Mouse (Mus musculus): Measurements from ENCODE around the gene Ctrc. TPM values are rescaled to one million over a fixed set of nuclear protein-coding genes. Genes with fewer than 3 reads are reported as not detected.
A peak's percentile ranks its signal among the peaks of the same experiment; 100 is the strongest.

Gene Ctrc
- polyA plus RNA-seq, 1 experiment from 2014 or later, result not detected

DNA sequence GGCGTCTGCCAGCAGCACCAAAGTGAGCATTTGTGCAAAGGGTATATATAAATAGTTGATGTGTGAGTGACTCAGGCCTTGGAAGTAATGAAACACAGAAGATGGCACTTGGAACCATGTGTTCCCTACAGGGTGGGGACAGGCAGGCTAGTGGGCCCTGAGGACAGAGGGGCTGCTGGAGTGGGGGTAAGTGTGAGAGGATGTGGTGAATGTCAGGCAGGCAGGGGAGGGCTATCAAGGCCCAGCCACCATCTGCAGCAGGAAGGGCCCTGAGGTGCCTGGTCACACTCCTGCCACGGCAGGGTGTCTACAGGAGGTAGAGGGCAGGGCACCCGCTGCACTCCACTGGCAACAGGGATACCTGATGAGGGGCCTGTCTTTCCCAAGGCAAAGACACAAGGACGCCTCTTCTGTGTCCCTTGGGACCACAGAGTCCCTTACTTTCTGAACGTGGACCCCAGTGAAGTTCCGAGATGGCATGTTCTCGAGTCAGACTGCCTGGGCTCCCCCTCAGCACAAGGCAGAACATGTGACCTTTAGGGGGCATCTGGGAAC lies 17.6 kb upstream of the Ctrc start:
- Histone ChIP-seq H3K36me3 (ENCODE audit: control insufficient read depth, insufficient read depth) (peaks cover 7% of the 10 kb centered on the region), H3K4me1 (ENCODE audit: control insufficient read depth, low read depth, low read length) (no peaks in the 10 kb centered on the region), H3K9ac (ENCODE audit: low read depth, low read length) (no peak overlapping the region), H3K9me3 (replicated peaks; ENCODE audit: control insufficient read depth, low read length) (no peaks in the 10 kb centered on the region), H3K4me2 (ENCODE audit: low read depth, low read length) (no peak overlapping the region), H3K4me3 (ENCODE audit: low read depth, low read length) (no peak overlapping the region), H3K27me3 (ENCODE audit: control insufficient read depth, insufficient read depth, low read depth, low read length) (no peaks in the 10 kb centered on the region), H3K27ac (ENCODE audit: low read length) (no peak overlapping the region)
- 72% methylated on average over 7 of the region's 7 CpGs for WGBS (ENCODE audit: insufficient replicate concordance)
- ATAC-seq (ENCODE audit: low read depth), result no peak

DNA sequence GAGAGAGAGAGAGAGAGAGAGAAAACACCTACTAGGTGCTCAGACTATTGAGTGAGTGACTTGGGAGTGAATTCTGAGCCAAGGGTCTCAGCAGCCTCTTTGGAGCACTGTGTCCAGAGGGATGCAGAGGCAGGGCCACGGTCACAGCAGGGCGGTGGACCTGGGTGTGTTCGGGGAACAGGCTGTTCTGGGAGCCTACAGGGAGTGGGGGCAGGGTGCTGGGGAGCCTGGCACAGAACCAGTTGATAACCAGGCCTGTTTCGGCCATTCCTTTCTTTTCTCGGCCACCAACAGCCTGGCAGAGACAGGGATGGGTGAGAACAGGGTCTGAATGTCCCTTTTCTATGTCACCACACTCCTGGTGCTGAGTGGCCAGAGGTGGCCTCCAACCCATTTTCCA lies 16.7 kb upstream of the Ctrc start:
- no peak overlapping the region for H3K4me2 ChIP-seq (ENCODE audit: low read depth, low read length)
- H3K4me3 ChIP-seq (ENCODE audit: low read depth, low read length), result no peak overlapping the region
- H3K27me3 ChIP-seq (ENCODE audit: control insufficient read depth, insufficient read depth, low read depth, low read length), result no peaks in the 10 kb centered on the region
- no peak for ATAC-seq (ENCODE audit: low read depth)
- 76% methylated on average over 5 of the region's 5 CpGs for WGBS (ENCODE audit: insufficient replicate concordance)
- H3K9ac ChIP-seq (ENCODE audit: low read depth, low read length), result no peak overlapping the region
- H3K36me3 ChIP-seq (ENCODE audit: control insufficient read depth, insufficient read depth), result peaks cover 7% of the 10 kb centered on the region
- H3K4me1 ChIP-seq (ENCODE audit: control insufficient read depth, low read depth, low read length), result no peaks in the 10 kb centered on the region
- H3K27ac ChIP-seq (ENCODE audit: low read length), result no peak overlapping the region
- H3K9me3 ChIP-seq (replicated peaks; ENCODE audit: control insufficient read depth, low read length), result no peaks in the 10 kb centered on the region

DNA sequence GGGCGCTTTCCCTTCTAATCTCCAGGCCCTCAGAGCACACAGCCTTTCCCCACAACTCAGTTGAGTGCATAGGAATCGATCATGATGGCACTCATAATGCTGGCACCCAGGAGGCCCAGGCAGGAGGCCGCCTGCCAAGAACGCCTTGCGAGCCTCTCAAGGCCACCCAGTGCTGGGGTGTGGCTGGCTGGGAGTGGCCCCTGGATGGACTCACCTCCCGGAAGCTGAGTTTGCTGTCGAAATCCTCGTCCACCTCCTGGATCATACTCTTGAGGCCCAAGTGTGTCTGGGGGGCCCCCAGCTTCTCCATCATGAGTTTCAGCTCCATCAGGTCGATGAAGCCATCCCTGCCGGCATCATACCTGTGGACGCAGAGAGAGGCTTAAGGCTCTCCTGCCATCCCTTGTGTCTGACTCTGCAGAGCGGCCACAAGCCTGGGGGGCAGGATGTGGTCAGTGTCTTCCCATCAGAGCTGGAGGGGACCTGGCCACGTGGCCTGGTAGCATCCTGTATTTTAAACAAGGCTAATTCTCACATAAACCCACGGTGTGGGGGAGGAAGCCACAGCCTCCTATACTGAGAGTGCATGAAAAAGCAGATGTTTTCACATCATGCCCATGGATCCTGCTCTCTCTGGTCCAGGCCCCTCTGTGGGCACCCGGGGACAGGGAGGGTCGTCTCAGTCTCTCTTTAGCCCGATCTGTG lies 15.6 kb upstream of the Ctrc start:
- WGBS (ENCODE audit: insufficient replicate concordance), result 71% methylated on average over 17 of the region's 17 CpGs
- Histone ChIP-seq H3K27ac (ENCODE audit: low read length) (no peak overlapping the region), H3K9me3 (replicated peaks; ENCODE audit: control insufficient read depth, low read length) (no peaks in the 10 kb centered on the region), H3K4me1 (ENCODE audit: control insufficient read depth, low read depth, low read length) (peaks cover 2% of the 10 kb centered on the region; the same call in 1 of the 2 replicates), H3K4me3 (ENCODE audit: low read depth, low read length) (no peak overlapping the region), H3K36me3 (ENCODE audit: control insufficient read depth, insufficient read depth) (peaks cover 7% of the 10 kb centered on the region), H3K27me3 (ENCODE audit: control insufficient read depth, insufficient read depth, low read depth, low read length) (no peaks in the 10 kb centered on the region), H3K9ac (ENCODE audit: low read depth, low read length) (no peak overlapping the region), H3K4me2 (ENCODE audit: low read depth, low read length) (no peak overlapping the region)
- ATAC-seq (ENCODE audit: low read depth), result no peak

DNA sequence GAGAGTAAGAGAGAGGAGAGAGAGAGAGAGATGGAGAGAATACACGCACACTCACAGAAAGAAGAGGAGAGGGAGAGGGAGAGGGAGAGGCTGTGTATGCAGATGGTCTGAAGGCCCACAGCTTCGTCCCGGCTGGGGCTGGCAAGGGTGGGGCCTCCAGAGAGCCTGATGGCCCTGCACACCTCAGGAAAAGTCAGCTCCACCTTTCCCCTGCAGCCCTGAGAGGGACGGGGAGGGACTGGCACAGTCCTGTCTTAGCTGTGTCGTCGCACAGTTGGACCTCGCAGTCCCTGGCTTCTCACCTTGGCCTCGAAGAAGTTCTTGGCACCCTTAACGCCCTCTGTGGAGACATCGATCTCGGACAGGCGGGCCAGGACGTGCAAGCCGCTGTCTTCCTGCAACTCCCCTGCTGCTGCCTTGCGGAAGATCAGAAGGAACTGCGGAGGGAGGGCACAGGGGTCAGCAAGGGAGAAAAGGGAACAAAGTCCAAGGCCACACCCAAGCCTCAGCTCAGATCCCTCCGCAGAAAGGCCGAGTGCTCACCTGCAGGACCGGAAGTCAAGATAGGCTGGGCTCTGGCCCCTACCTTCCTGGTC lies 14.2 kb upstream of the Ctrc start:
- Histone ChIP-seq H3K4me2 (ENCODE audit: low read depth, low read length) (no peak overlapping the region), H3K27me3 (ENCODE audit: control insufficient read depth, insufficient read depth, low read depth, low read length) (no peaks in the 10 kb centered on the region)

DNA sequence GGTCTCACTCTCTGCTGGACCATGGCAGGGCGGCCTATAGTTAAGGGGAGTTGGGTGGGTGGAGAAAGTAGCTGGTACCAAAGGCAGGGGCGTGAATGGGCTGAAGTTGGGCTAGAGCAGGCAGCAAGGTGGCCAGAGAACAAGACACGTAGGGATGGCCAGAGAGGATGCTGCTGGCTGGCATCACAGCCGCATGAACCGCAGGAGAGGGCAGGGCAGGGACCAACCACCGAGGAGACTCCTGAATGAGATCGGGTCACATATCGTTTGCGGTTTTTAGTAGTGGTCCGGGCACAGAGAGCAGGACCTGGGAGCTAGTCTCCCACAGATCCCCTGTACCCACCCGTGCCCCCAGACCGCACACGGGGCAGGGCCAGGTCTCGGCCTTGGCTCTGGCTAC lies 13.2 kb upstream of the Ctrc start:
- Histone ChIP-seq H3K9me3 (replicated peaks; ENCODE audit: control insufficient read depth, low read length) (no peaks in the 10 kb centered on the region), H3K27ac (ENCODE audit: low read length) (no peak overlapping the region), H3K4me2 (ENCODE audit: low read depth, low read length) (no peak overlapping the region), H3K9ac (ENCODE audit: low read depth, low read length) (no peak overlapping the region), H3K4me3 (ENCODE audit: low read depth, low read length) (no peak overlapping the region), H3K36me3 (ENCODE audit: control insufficient read depth, insufficient read depth) (peaks cover 7% of the 10 kb centered on the region), H3K4me1 (ENCODE audit: control insufficient read depth, low read depth, low read length) (peaks cover 2% of the 10 kb centered on the region; the same call in 1 of the 2 replicates), H3K27me3 (ENCODE audit: control insufficient read depth, insufficient read depth, low read depth, low read length) (no peaks in the 10 kb centered on the region)
- 84% methylated on average over 14 of the region's 14 CpGs for WGBS (ENCODE audit: insufficient replicate concordance)
- ATAC-seq (ENCODE audit: low read depth), result no peak

More for the DNA sequence above, 14.2 kb upstream of the Ctrc start:
- Histone ChIP-seq H3K9me3 (replicated peaks; ENCODE audit: control insufficient read depth, low read length) (no peaks in the 10 kb centered on the region), H3K27ac (ENCODE audit: low read length) (no peak overlapping the region), H3K9ac (ENCODE audit: low read depth, low read length) (no peak overlapping the region), H3K36me3 (ENCODE audit: control insufficient read depth, insufficient read depth) (peaks cover 7% of the 10 kb centered on the region), H3K4me1 (ENCODE audit: control insufficient read depth, low read depth, low read length) (peaks cover 2% of the 10 kb centered on the region; the same call in 1 of the 2 replicates), H3K4me3 (ENCODE audit: low read depth, low read length) (no peak overlapping the region)
- ATAC-seq (ENCODE audit: low read depth), result no peak
- 70% methylated on average over 19 of the region's 19 CpGs for WGBS (ENCODE audit: insufficient replicate concordance)

DNA sequence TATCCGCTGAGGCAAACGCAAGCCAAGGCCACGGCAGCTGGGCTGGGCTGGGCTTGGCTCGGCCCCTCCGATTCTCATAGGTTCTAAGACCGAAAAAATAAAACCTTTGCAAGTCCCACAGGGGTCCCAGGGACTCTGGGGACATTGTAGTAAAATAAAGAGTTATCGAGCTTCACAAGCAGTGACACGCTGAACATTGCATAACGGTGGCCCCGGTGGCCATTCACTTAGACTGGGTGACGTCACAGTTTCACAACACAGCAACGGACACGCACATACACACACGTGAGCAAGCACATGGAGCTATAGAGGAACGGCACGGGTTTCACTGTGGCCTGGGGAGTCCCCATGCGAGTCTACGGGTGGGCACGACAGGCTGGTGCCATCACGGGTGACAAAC lies 12.3 kb upstream of the Ctrc start:
- no peak overlapping the region for H3K9ac ChIP-seq (ENCODE audit: low read depth, low read length)
- ATAC-seq (ENCODE audit: low read depth), result no peak
- WGBS (ENCODE audit: insufficient replicate concordance), result 80% methylated on average over 20 of the region's 20 CpGs
- peaks cover 7% of the 10 kb centered on the region for H3K36me3 ChIP-seq (ENCODE audit: control insufficient read depth, insufficient read depth)
- H3K4me1 ChIP-seq (ENCODE audit: control insufficient read depth, low read depth, low read length), result peaks cover 2% of the 10 kb centered on the region; the same call in 1 of the 2 replicates
- H3K27me3 ChIP-seq (ENCODE audit: control insufficient read depth, insufficient read depth, low read depth, low read length), result no peaks in the 10 kb centered on the region
- H3K4me3 ChIP-seq (ENCODE audit: low read depth, low read length), result no peak overlapping the region
- H3K27ac ChIP-seq (ENCODE audit: low read length), result no peak overlapping the region
- H3K4me2 ChIP-seq (ENCODE audit: low read depth, low read length), result no peak overlapping the region
- H3K9me3 ChIP-seq (replicated peaks; ENCODE audit: control insufficient read depth, low read length), result no peaks in the 10 kb centered on the region

DNA sequence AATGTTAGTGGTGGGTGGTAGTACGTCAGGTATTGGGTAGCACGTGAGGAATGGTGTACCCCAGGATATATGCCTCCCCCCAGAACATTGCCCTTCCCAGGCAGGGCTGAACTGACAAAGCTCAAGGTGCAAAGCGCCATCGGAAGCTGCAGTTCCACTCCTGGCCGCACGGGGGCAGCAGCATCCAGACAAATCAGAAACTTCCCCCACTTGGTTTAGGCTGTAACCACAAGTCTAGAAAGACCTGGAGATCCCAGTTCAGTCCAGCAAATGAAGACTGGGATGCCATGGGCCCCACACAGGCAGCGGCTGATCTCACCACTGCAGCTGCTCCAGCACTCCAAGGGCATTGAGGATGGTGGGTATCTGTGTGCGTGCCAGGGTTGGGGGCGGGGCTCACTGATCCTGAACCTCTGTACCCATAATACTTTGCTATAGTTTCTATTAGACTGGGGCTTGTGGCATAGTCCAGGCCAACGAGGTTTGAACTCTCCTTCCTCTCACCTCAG lies 11.3 kb upstream of the Ctrc start:
- peaks cover 2% of the 10 kb centered on the region; the same call in 1 of the 2 replicates for H3K4me1 ChIP-seq (ENCODE audit: control insufficient read depth, low read depth, low read length)
- no peak overlapping the region for H3K9ac ChIP-seq (ENCODE audit: low read depth, low read length)
- H3K4me2 ChIP-seq (ENCODE audit: low read depth, low read length), result no peak overlapping the region
- no peaks in the 10 kb centered on the region for H3K27me3 ChIP-seq (ENCODE audit: control insufficient read depth, insufficient read depth, low read depth, low read length)
- 19% methylated on average over 10 of the region's 10 CpGs for WGBS (ENCODE audit: insufficient replicate concordance)
- H3K27ac ChIP-seq (ENCODE audit: low read length), result no peak overlapping the region
- peaks cover 7% of the 10 kb centered on the region for H3K36me3 ChIP-seq (ENCODE audit: control insufficient read depth, insufficient read depth)
- H3K4me3 ChIP-seq (ENCODE audit: low read depth, low read length), result no peak overlapping the region
- H3K9me3 ChIP-seq (replicated peaks; ENCODE audit: control insufficient read depth, low read length), result no peaks in the 10 kb centered on the region
- peak; percentile 32; the same call in 1 of the 2 replicates for ATAC-seq (ENCODE audit: low read depth)

DNA sequence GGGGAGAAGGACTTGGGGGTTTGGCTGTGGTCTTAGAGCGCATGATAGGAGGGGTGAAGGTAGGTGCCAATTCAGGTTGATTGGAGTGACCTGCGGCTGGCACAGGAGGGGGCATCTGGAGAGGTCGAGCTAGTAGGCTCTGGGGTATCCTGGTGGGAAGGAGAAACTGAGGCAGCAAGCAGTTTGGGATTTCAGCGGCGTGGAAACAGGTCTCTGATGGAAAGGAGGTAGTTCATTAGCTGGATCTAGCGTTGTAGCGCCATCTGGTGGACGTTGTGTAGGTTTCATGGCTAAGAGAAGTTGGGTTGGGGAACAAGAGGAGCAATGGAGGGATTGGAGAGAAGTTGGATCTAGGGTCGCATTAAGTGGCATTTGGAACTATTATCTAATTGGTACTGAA lies 7.3 kb upstream of the Ctrc start:
- Histone ChIP-seq H3K4me2 (ENCODE audit: low read depth, low read length) (no peak overlapping the region), H3K9me3 (replicated peaks; ENCODE audit: control insufficient read depth, low read length) (no peaks in the 10 kb centered on the region), H3K4me3 (ENCODE audit: low read depth, low read length) (no peak overlapping the region)

DNA sequence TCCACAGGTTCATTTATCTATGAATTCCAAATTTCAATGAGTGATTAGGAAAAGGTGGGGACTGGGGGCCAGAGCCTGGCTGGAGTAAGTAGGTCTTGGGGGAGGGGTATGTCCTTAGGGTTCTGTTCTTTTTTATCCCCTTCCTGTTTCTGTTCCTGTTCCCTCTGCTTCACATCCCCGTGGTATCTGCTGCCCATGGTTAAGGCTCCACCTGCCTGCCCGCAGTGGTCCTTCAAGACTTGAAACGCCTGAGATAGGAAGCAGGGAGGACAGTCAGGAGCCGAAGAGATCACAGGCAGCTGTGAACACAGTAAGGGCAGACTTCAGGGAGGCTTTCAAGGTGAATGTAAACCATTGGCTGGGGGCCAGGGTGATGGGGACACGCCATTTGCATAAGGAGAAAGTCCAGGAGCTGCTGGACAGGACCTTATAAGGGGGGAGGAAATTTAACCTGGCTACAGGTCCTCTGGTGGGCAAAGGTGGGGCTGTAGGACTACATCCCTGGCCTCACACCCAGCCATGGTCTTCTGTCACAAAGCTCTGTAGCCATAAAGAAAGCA lies 11.5 kb downstream of the Ctrc start:
- Histone ChIP-seq H3K27me3 (ENCODE audit: control insufficient read depth, insufficient read depth, low read depth, low read length) (no peaks in the 10 kb centered on the region), H3K4me2 (ENCODE audit: low read depth, low read length) (no peak overlapping the region), H3K9ac (ENCODE audit: low read depth, low read length) (no peak overlapping the region), H3K4me1 (ENCODE audit: control insufficient read depth, low read depth, low read length) (no peaks in the 10 kb centered on the region), H3K36me3 (ENCODE audit: control insufficient read depth, insufficient read depth) (no peaks in the 10 kb centered on the region), H3K27ac (ENCODE audit: low read length) (no peak overlapping the region), H3K9me3 (replicated peaks; ENCODE audit: control insufficient read depth, low read length) (no peaks in the 10 kb centered on the region), H3K4me3 (ENCODE audit: low read depth, low read length) (no peak overlapping the region)
- ATAC-seq (ENCODE audit: low read depth), result no peak
- 33% methylated on average over 5 of the region's 5 CpGs for WGBS (ENCODE audit: insufficient replicate concordance)

More for the DNA sequence above, 7.3 kb upstream of the Ctrc start:
- ATAC-seq (ENCODE audit: low read depth), result no peak
- no peak overlapping the region for H3K9ac ChIP-seq (ENCODE audit: low read depth, low read length)
- H3K36me3 ChIP-seq (ENCODE audit: control insufficient read depth, insufficient read depth), result no peaks in the 10 kb centered on the region
- no peaks in the 10 kb centered on the region for H3K27me3 ChIP-seq (ENCODE audit: control insufficient read depth, insufficient read depth, low read depth, low read length)
- peaks cover 2% of the 10 kb centered on the region; the same call in 1 of the 2 replicates for H3K4me1 ChIP-seq (ENCODE audit: control insufficient read depth, low read depth, low read length)
- no peak overlapping the region for H3K27ac ChIP-seq (ENCODE audit: low read length)
- 52% methylated on average over 9 of the region's 9 CpGs for WGBS (ENCODE audit: insufficient replicate concordance)

Data from liver, embryonic 16.5 days (tissue).